Mouse (Mus musculus) ES-E14 (cell line): ENCODE results near the gene Hbq1a. TPM values are rescaled to one million over a fixed set of nuclear protein-coding genes. Genes with fewer than 3 reads are reported as not detected.

ENCODE experiments used
- DNase-seq: peaks from one replicate; pipeline ENCODE4 v3.0.0-alpha.2; 2013; ENCODE audit warnings: low read depth, low spot score
- H3K27ac ChIP-seq: 2 replicates; pipeline ENCODE4 v1.5.1; 2012; ENCODE audit warnings: low read depth, mild to moderate bottlenecking, low read length, moderate library complexity, mixed read lengths; ENCODE audit not compliant: poor library complexity, insufficient read depth, severe bottlenecking
- H3K36me3 ChIP-seq: 2 replicates; pipeline ENCODE4 v1.6.1; 2012; ENCODE audit warnings: mild to moderate bottlenecking, low read length, moderate library complexity, mixed read lengths; ENCODE audit not compliant: control insufficient read depth, poor library complexity, insufficient read depth, severe bottlenecking
- H3K4me1 ChIP-seq, 2 experiments: fragments of 150-350 bp in 1 of 2; sonication (generic) in 1 of 2; 2 replicates each; pipeline ENCODE4 v1.6.1; 2012; ENCODE audit warnings: low read length in 2 of 2, mild to moderate bottlenecking in 1 of 2, mixed read lengths in 1 of 2; ENCODE audit not compliant: control insufficient read depth in 2 of 2, insufficient read depth in 2 of 2, poor library complexity in 1 of 2
- H3K4me3 ChIP-seq, 2 experiments: fragments of 150-350 bp in 1 of 2; sonication (generic) in 1 of 2; 2 replicates each; pipeline ENCODE4 v1.5.1; 2012; ENCODE audit warnings: low read length in 2 of 2, low read depth in 1 of 2, mild to moderate bottlenecking in 1 of 2, mixed read lengths in 1 of 2; ENCODE audit not compliant: insufficient read depth in 1 of 2, poor library complexity in 1 of 2, severe bottlenecking in 1 of 2
- H3K9ac ChIP-seq: 2 replicates; pipeline ENCODE4 v1.6.1; 2012; ENCODE audit warnings: low read depth, mild to moderate bottlenecking, low read length, mixed read lengths; ENCODE audit not compliant: poor library complexity, insufficient read depth, severe bottlenecking
- H3K9me3 ChIP-seq: fragments of 150-350 bp; sonication (generic); 2 replicates; pipeline ENCODE4 v1.6.1; 2012; ENCODE audit warnings: low read depth, mild to moderate bottlenecking, low read length; ENCODE audit not compliant: control insufficient read depth, insufficient read depth
- CHD2 ChIP-seq: IDR thresholded peaks from 2 replicates; pipeline ENCODE4 v1.6.1; 2014; ENCODE audit warnings: mild to moderate bottlenecking, low read depth, low read length, inconsistent platforms
- HCFC1 ChIP-seq: IDR thresholded peaks from 2 replicates; pipeline ENCODE4 v1.6.1; 2012; ENCODE audit warnings: low read length, inconsistent platforms, borderline replicate concordance; ENCODE audit not compliant: insufficient read depth
- MAFK ChIP-seq: IDR thresholded peaks from 2 replicates; pipeline ENCODE4 v1.6.1; 2014; ENCODE audit warnings: mild to moderate bottlenecking, low read depth, low read length, inconsistent platforms; ENCODE audit not compliant: insufficient read depth
- ZC3H11A ChIP-seq: IDR thresholded peaks from 2 replicates; pipeline ENCODE4 v1.6.1; 2012; ENCODE audit warnings: low read depth, mild to moderate bottlenecking, inconsistent platforms, low read length, borderline replicate concordance
- ZNF384 ChIP-seq: IDR thresholded peaks from 2 replicates; pipeline ENCODE4 v1.6.1; 2012; ENCODE audit warnings: low read depth, low read length, inconsistent platforms
- in situ Hi-C, 2 experiments: fragments of 600-800 bp; cut with MboI; formaldehyde crosslinking; loops; one replicate each; pipeline ENCODE4 v1.15.1; 2025; ENCODE audit warnings: low sequenced_read_pairs in 2 of 2, inconsistent platforms in 1 of 2; ENCODE audit not compliant: unreplicated experiment in 2 of 2
- total RNA-seq: library from RNA; depleted of rRNA; stranded (reverse); fragments of 300-350 nt; gene quantifications from 2 replicates; pipeline ENCODE4 v1.2.3, GENCODE M21; 2012; rRNA removed

The Hbq1a gene
- total RNA-seq, 1 experiment: not detected

- H3K4me3 ChIP-seq: no peak overlapping the region
- no peaks in the 10 kb centered on the region for H3K9me3 ChIP-seq
- no peak for DNase-seq
- H3K27ac ChIP-seq: no peak overlapping the region
- in situ Hi-C loops: no loop called here
- H3K36me3 ChIP-seq: no peaks in the 10 kb centered on the region
- no peak overlapping the region for H3K9ac ChIP-seq
- TF ChIP-seq MAFK (no peak), HCFC1 (no peak), ZNF384 (no peak), CHD2 (no peak), ZC3H11A (no peak)
- H3K4me1 ChIP-seq: peaks cover 0 to 12% of the 10 kb centered on the region in 2 experiments; a peak in 2 of 4 replicates
These were observed 49.5 kb downstream of the Hbq1a start for GRCm38 (mm10) chr11:32349284-32349953.

Other genes starting within 250 kb of the Hbq1a start
- gene Il9r, start 99.8 kb upstream of the Hbq1a start, total RNA-seq: 0.13 and 0.21 TPM in 2 replicates
- 79.5 and 85.4 TPM in 2 replicates for gene Snrnp25, start 94.7 kb upstream of the Hbq1a start, total RNA-seq
- 24.8 and 58.9 TPM in 2 replicates for gene Rhbdf1, start 77.8 kb upstream of the Hbq1a start, total RNA-seq
- 30.6 and 32.3 TPM in 2 replicates for gene Mpg, start 73.6 kb upstream of the Hbq1a start, total RNA-seq
- 47.2 and 67.0 TPM in 2 replicates for gene Nprl3, start 32.4 kb upstream of the Hbq1a start, total RNA-seq
- not detected in 2 replicates for gene Hba-x, start 23.7 kb upstream of the Hbq1a start, total RNA-seq
- not detected in 2 replicates for gene Hba-a1, start 16.6 kb upstream of the Hbq1a start, total RNA-seq
- 0.80 TPM in 1 of 2 replicates, not detected in the other for gene Hbq1b, start 13.1 kb upstream of the Hbq1a start, total RNA-seq
- gene Hba-a2, start 3.6 kb upstream of the Hbq1a start, total RNA-seq: 1.1 TPM in 1 of 2 replicates, not detected in the other
- 3.2 and 6.8 TPM in 2 replicates for gene Sh3pxd2b, start 47.8 kb downstream of the Hbq1a start, total RNA-seq
- 15.2 and 18.3 TPM in 2 replicates for gene Ubtd2, start 155.3 kb downstream of the Hbq1a start, total RNA-seq
- gene Efcab9, start 232.0 kb downstream of the Hbq1a start, total RNA-seq: 0.32 and 0.40 TPM in 2 replicates
- gene Stk10, start 233.2 kb downstream of the Hbq1a start, total RNA-seq: 8.3 and 9.8 TPM in 2 replicates